Mouse (Mus musculus): ENCODE data around the gene Sh2d2a. TPM values are rescaled to one million over a fixed set of nuclear protein-coding genes. Genes with fewer than 3 reads are reported as not detected.
"Not testable (repeated sequence)": the region's sequence is repeated elsewhere in the genome, so short reads cannot be mapped to it uniquely, and the experiment has no call there.

Gene Sh2d2a
- polyA plus RNA-seq, 1 experiment from 2014 or later: not detected

DNA sequence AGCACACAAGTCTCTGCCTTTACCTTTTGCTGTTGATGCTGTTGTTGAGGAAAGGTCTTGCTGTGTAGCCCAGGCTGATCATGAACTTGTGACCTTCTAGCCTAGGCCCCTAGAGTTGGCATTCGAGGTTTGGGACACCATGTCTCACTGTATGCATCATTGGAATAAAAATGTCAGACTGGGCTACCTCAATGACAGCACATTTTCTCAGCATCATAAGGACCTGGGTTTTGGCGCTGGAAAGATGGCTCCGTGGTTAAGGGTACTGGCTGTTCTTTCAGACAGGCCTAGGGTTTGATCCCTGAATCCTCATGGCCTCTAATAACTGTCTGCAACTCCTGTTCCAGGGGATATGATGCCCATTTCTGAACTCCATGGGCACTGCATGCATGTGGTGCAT lies 53.2 kb downstream of the Sh2d2a start:
- H3K27ac ChIP-seq (ENCODE audit: low read depth, low read length): no peak overlapping the region
- WGBS: 75% methylated on average over 3 of the region's 3 CpGs
- H3K27me3 ChIP-seq (ENCODE audit: control insufficient read depth, insufficient read depth, low read length): no peaks in the 10 kb centered on the region
- no peak for ATAC-seq (ENCODE audit: low FRiP score)
- H3K4me3 ChIP-seq (ENCODE audit: low read depth, low read length): no peak overlapping the region
- H3K4me1 ChIP-seq (ENCODE audit: control insufficient read depth, insufficient read depth, low read length): no peaks in the 10 kb centered on the region
- no peak overlapping the region for H3K4me2 ChIP-seq
- no peaks in the 10 kb centered on the region for H3K36me3 ChIP-seq (ENCODE audit: control insufficient read depth, insufficient read depth, low read length)
- peak; percentile 60 for DNase-seq (ENCODE audit: low spot score, missing footprints)
- no peaks in the 10 kb centered on the region for H3K9me3 ChIP-seq (ENCODE audit: control insufficient read depth, low read length)
- H3K9ac ChIP-seq (ENCODE audit: low read length): no peak overlapping the region

DNA sequence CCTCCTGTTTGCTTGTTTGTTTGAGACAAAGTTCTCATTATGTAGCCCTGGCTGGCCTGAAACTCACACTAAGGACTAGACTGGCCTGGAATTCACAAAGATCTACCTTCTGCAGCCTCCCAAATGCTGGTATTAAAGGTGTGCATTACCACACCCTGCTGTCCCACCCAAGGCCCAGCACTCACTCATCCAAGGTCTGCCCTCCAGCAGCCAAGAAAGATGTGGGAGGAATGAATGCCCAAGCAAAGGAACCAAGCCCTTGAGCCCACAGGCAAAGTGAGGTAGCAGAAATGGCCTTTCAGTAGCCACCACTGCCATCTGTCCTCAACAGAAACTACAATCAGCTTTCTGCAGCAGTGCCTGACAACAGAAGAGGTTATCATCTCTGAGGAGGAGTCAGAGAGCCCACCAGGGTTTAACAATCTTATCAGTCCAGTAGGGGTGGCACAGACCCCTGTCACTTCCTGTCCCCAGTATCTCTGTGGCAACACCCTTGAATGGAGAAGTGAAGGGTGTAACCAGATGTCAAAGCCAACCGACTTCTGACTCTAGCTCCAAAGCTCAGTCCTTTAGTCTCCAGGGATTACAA lies 54.6 kb downstream of the Sh2d2a start:
- no peak for ATAC-seq (ENCODE audit: low FRiP score)
- Histone ChIP-seq H3K9ac (ENCODE audit: low read length) (no peak overlapping the region), H3K27me3 (ENCODE audit: control insufficient read depth, insufficient read depth, low read length) (no peaks in the 10 kb centered on the region), H3K4me3 (ENCODE audit: low read depth, low read length) (no peak overlapping the region), H3K27ac (ENCODE audit: low read depth, low read length) (no peak overlapping the region), H3K4me1 (ENCODE audit: control insufficient read depth, insufficient read depth, low read length) (no peaks in the 10 kb centered on the region; the same call in 1 of the 2 replicates), H3K36me3 (ENCODE audit: control insufficient read depth, insufficient read depth, low read length) (no peaks in the 10 kb centered on the region), H3K4me2 (no peak overlapping the region), H3K9me3 (ENCODE audit: control insufficient read depth, low read length) (no peaks in the 10 kb centered on the region)
- WGBS: 60% methylated on average over 1 of the region's 1 CpGs
- peak; percentile 41 for DNase-seq (ENCODE audit: low spot score, missing footprints)

DNA sequence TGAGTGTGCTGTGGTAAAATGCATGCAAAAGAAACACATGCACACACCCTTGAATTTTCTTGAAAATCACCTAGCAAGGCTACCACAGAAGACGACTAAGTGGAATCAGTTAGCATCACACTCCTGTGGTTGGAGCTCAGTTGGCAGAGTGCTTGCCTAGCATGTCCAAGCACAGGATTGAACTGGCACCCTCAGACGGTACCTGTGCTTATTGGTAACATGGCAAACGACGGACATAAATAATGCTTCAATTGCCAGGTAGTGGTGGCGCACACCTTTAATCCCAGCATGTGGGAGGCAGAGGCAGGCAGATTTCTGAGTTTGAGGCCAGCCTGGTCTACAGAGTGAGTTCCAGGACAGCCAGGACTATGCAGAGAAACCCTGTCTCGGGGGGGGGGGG lies 55.4 kb downstream of the Sh2d2a start:
- H3K4me1 ChIP-seq (ENCODE audit: control insufficient read depth, insufficient read depth, low read length); H3K27ac ChIP-seq (ENCODE audit: low read depth, low read length); ATAC-seq (ENCODE audit: low FRiP score); H3K36me3 ChIP-seq (ENCODE audit: control insufficient read depth, insufficient read depth, low read length); H3K4me2 ChIP-seq; DNase-seq (ENCODE audit: low spot score, missing footprints); H3K9ac ChIP-seq (ENCODE audit: low read length); H3K27me3 ChIP-seq (ENCODE audit: control insufficient read depth, insufficient read depth, low read length); H3K4me3 ChIP-seq (ENCODE audit: low read depth, low read length); H3K9me3 ChIP-seq (ENCODE audit: control insufficient read depth, low read length): not testable (repeated sequence)
- WGBS: 93% methylated on average over 5 of the region's 6 CpGs

DNA sequence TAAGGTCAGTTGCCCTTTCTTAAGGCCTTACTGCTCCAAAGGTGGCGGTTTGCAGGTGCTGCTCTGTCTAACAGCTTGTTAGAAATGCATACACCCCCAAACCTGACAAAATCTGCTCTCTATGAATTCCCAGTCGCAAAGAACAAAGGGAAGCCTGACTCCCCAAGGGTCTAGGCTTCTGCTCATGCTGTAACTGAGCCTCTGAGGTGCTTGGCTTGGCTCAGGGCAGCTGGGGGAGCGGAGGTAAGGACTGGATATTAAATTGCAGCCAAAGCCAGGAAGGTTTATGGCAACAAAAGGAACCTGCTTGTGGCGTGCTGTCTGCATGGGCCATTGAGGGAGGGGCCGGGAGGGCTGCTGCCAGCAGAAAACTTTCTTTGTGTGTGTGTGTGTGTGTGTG lies 57.3 kb downstream of the Sh2d2a start:
- no peaks in the 10 kb centered on the region for H3K36me3 ChIP-seq (ENCODE audit: control insufficient read depth, insufficient read depth, low read length)
- H3K27me3 ChIP-seq (ENCODE audit: control insufficient read depth, insufficient read depth, low read length): no peaks in the 10 kb centered on the region
- H3K4me2 ChIP-seq: no peak overlapping the region
- DNase-seq (ENCODE audit: low spot score, missing footprints) (peak; percentile 67), ATAC-seq (ENCODE audit: low FRiP score) (no peak)
- H3K9ac ChIP-seq (ENCODE audit: low read length): no peak overlapping the region
- WGBS: 54% methylated on average over 5 of the region's 5 CpGs
- no peaks in the 10 kb centered on the region for H3K9me3 ChIP-seq (ENCODE audit: control insufficient read depth, low read length)
- H3K27ac ChIP-seq (ENCODE audit: low read depth, low read length): no peak overlapping the region
- no peak overlapping the region for H3K4me3 ChIP-seq (ENCODE audit: low read depth, low read length)
- peaks cover 16% of the 10 kb centered on the region for H3K4me1 ChIP-seq (ENCODE audit: control insufficient read depth, insufficient read depth, low read length)

Other genes with a start within 250 kb of the Sh2d2a start
- gene Arhgef11, start 229.2 kb upstream of the Sh2d2a start, polyA plus RNA-seq (2014; fragmentation: Nextera tagmentation; extraction: Ambion mirVana): 13.4 and 13.5 TPM in 2 replicates
- gene Lrrc71, start 98.1 kb upstream of the Sh2d2a start, polyA plus RNA-seq (2014; fragmentation: Nextera tagmentation; extraction: Ambion mirVana): 0.08 and 0.21 TPM in 2 replicates
- gene Ntrk1, start 51.6 kb upstream of the Sh2d2a start, polyA plus RNA-seq (2014; fragmentation: Nextera tagmentation; extraction: Ambion mirVana): 2.4 and 3.2 TPM in 2 replicates
- gene Insrr, start 49.8 kb upstream of the Sh2d2a start, polyA plus RNA-seq (2014; fragmentation: Nextera tagmentation; extraction: Ambion mirVana): 0.51 and 0.71 TPM in 2 replicates
- gene Pear1, start 22.4 kb upstream of the Sh2d2a start, polyA plus RNA-seq (2014; fragmentation: Nextera tagmentation; extraction: Ambion mirVana): 5.4 and 6.9 TPM in 2 replicates
- 18.4 and 20.4 TPM in 2 replicates for gene Prcc, start 38.9 kb downstream of the Sh2d2a start, polyA plus RNA-seq (2014; fragmentation: Nextera tagmentation; extraction: Ambion mirVana)
- gene Hdgf, start 59.6 kb downstream of the Sh2d2a start, polyA plus RNA-seq (2014; fragmentation: Nextera tagmentation; extraction: Ambion mirVana): 245 and 268 TPM in 2 replicates
- gene Mrpl24, start 72.8 kb downstream of the Sh2d2a start, polyA plus RNA-seq (2014; fragmentation: Nextera tagmentation; extraction: Ambion mirVana): 73.9 and 84.5 TPM in 2 replicates
- 53.9 and 54.8 TPM in 2 replicates for gene Isg20l2, start 83.6 kb downstream of the Sh2d2a start, polyA plus RNA-seq (2014; fragmentation: Nextera tagmentation; extraction: Ambion mirVana)
- 14.6 and 17.0 TPM in 2 replicates for gene Rrnad1, start 84.0 kb downstream of the Sh2d2a start, polyA plus RNA-seq (2014; fragmentation: Nextera tagmentation; extraction: Ambion mirVana)
- 539 and 540 TPM in 2 replicates for gene Crabp2, start 101.9 kb downstream of the Sh2d2a start, polyA plus RNA-seq (2014; fragmentation: Nextera tagmentation; extraction: Ambion mirVana)
- gene Nes, start 124.3 kb downstream of the Sh2d2a start, polyA plus RNA-seq (2014; fragmentation: Nextera tagmentation; extraction: Ambion mirVana): 70.3 and 85.4 TPM in 2 replicates
- 0.37 and 0.44 TPM in 2 replicates for gene Bcan, start 153.5 kb downstream of the Sh2d2a start, polyA plus RNA-seq (2014; fragmentation: Nextera tagmentation; extraction: Ambion mirVana)
- gene Hapln2, start 180.8 kb downstream of the Sh2d2a start, polyA plus RNA-seq (2014; fragmentation: Nextera tagmentation; extraction: Ambion mirVana): 0.11 TPM in 1 of 2 replicates, not detected in the other
- gene Gpatch4, start 196.4 kb downstream of the Sh2d2a start, polyA plus RNA-seq (2014; fragmentation: Nextera tagmentation; extraction: Ambion mirVana): 31.8 and 32.9 TPM in 2 replicates
- gene Naxe, start 211.7 kb downstream of the Sh2d2a start, polyA plus RNA-seq (2014; fragmentation: Nextera tagmentation; extraction: Ambion mirVana): 126 and 128 TPM in 2 replicates
- not detected in 2 replicates for gene Ttc24, start 231.5 kb downstream of the Sh2d2a start, polyA plus RNA-seq (2014; fragmentation: Nextera tagmentation; extraction: Ambion mirVana)
- 15.0 and 16.5 TPM in 2 replicates for gene Iqgap3, start 235.2 kb downstream of the Sh2d2a start, polyA plus RNA-seq (2014; fragmentation: Nextera tagmentation; extraction: Ambion mirVana)